Mouse (Mus musculus) lung, postnatal 36 days (tissue): ENCODE data around the gene Olfr582.

ENCODE experiments used
- DNase-seq: peaks from one replicate; pipeline ENCODE4 v3.0.0; 2022; ENCODE audit warnings: mixed read lengths

Olfr582 gene

GRCm38 (mm10) chr7:103037724-103038123 is at the start of gene Olfr582:
Olfr582 (plus strand) TSS chr7:103038024.
- DNase-seq, result no peak

- no peak for DNase-seq
Observed at GRCm38 (mm10) chr7:102989224-102989623, 48.6 kb upstream of the Olfr582 start, which contains the start of gene Olfr578. Olfr578 (minus strand) TSS chr7:102989324.

GRCm38 (mm10) chr7:103051000-103051399 is 13.2 kb downstream of the Olfr582 start, which contains the start of gene Olfr583:
Olfr583 (plus strand) TSS chr7:103051300.
- no peak for DNase-seq

- DNase-seq, result no peak
Observed at GRCm38 (mm10) chr7:103081585-103081984, 43.8 kb downstream of the Olfr582 start, which contains the start of gene Olfr584. Olfr584 (plus strand) TSS chr7:103081885.
